Mouse (Mus musculus): ENCODE measurements around the gene Ankub1. TPM values are rescaled to one million over a fixed set of nuclear protein-coding genes. Genes with fewer than 3 reads are reported as not detected.

Gene Ankub1
- polyA plus RNA-seq, 1 experiment from 2014 or later, result 0.05 TPM

DNA sequence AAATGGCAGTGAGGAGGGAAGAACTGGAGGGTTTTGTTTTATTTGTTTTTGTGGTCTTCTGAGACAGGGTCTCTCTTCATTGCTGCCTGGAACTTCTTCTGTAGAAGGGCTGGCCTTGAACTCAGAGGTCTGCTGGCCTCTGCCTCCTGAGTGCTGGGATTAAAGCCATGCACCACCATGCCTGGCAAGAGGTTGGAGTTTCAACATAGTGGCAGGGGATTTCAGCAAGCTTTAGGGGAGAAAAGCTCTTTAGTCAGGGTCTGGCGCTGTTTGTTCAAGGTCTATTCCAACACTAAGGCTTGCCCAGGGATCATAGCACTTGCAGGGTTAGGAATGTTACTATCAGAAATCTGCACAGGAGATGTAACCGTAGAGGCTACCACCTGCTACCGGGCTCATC lies 39.0 kb downstream of the Ankub1 start:
- WGBS, result 88% methylated on average over 3 of the region's 3 CpGs

DNA sequence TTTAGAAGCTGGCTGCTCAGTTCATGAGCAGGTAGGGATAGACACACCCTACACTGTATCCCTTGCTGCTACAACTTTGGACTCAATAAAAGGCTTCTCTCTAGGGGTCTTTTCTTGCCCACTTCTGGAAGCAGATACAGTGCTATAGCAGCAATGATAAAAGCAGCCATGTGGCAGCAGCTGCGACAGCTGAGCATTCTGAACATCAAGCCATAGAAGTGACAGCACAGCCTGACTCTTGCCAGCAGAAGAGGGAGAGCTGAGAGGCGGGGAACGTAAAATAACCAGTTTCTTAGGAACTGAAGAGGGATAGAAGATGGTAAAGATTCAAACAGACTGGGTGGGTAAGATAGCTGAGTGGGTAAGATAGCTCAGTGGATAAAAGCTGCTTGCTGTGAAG lies 40.1 kb downstream of the Ankub1 start:
- Histone ChIP-seq H3K4me2 (ENCODE audit: low read depth, severe bottlenecking) (no peak overlapping the region), H3K4me3 (ENCODE audit: low read depth, low read length) (no peak overlapping the region), H3K27ac (replicated peaks; ENCODE audit: low read depth, low read length) (no peak overlapping the region), H3K4me1 (ENCODE audit: control insufficient read depth, insufficient read depth, low read length) (no peaks in the 10 kb centered on the region), H3K36me3 (ENCODE audit: control insufficient read depth, insufficient read depth, low read length) (no peaks in the 10 kb centered on the region), H3K9ac (ENCODE audit: low read length) (no peak overlapping the region), H3K27me3 (ENCODE audit: control insufficient read depth, insufficient read depth, low read length) (no peaks in the 10 kb centered on the region), H3K9me3 (ENCODE audit: control insufficient read depth, low read length) (no peaks in the 10 kb centered on the region)
- no peak for ATAC-seq (ENCODE audit: insufficient number of reproducible peaks, low FRiP score, low TSS enrichment, low read depth)
- no peak for DNase-seq (ENCODE audit: low spot score)
- WGBS, result 82% methylated on average over 3 of the region's 3 CpGs

More for the DNA sequence above, 39.0 kb downstream of the Ankub1 start:
- no peak overlapping the region for H3K4me3 ChIP-seq (ENCODE audit: low read depth, low read length)
- no peak overlapping the region for H3K4me2 ChIP-seq (ENCODE audit: low read depth, severe bottlenecking)
- no peaks in the 10 kb centered on the region for H3K27me3 ChIP-seq (ENCODE audit: control insufficient read depth, insufficient read depth, low read length)
- H3K9ac ChIP-seq (ENCODE audit: low read length), result no peak overlapping the region
- H3K27ac ChIP-seq (replicated peaks; ENCODE audit: low read depth, low read length), result no peak overlapping the region
- no peaks in the 10 kb centered on the region for H3K4me1 ChIP-seq (ENCODE audit: control insufficient read depth, insufficient read depth, low read length)
- DNase-seq (ENCODE audit: low spot score) (no peak), ATAC-seq (ENCODE audit: insufficient number of reproducible peaks, low FRiP score, low TSS enrichment, low read depth) (no peak)
- no peaks in the 10 kb centered on the region for H3K36me3 ChIP-seq (ENCODE audit: control insufficient read depth, insufficient read depth, low read length)
- H3K9me3 ChIP-seq (ENCODE audit: control insufficient read depth, low read length), result no peaks in the 10 kb centered on the region

- WGBS, result 84% methylated on average over 3 of the region's 3 CpGs
- Histone ChIP-seq H3K27ac (replicated peaks; ENCODE audit: low read depth, low read length) (no peak overlapping the region), H3K36me3 (ENCODE audit: control insufficient read depth, insufficient read depth, low read length) (no peaks in the 10 kb centered on the region), H3K4me2 (ENCODE audit: low read depth, severe bottlenecking) (peak overlapping the region; percentile 42), H3K9me3 (ENCODE audit: control insufficient read depth, low read length) (no peaks in the 10 kb centered on the region), H3K9ac (ENCODE audit: low read length) (peak overlapping the region; percentile 89), H3K27me3 (ENCODE audit: control insufficient read depth, insufficient read depth, low read length) (no peaks in the 10 kb centered on the region), H3K4me1 (ENCODE audit: control insufficient read depth, insufficient read depth, low read length) (no peaks in the 10 kb centered on the region), H3K4me3 (ENCODE audit: low read depth, low read length) (peak overlapping the region; percentile 84)
- no peak for ATAC-seq (ENCODE audit: insufficient number of reproducible peaks, low FRiP score, low TSS enrichment, low read depth)
- no peak for DNase-seq (ENCODE audit: low spot score)
These were observed 40.7 kb downstream of the Ankub1 start for GRCm38 (mm10) chr3:57651865-57652259.

DNA sequence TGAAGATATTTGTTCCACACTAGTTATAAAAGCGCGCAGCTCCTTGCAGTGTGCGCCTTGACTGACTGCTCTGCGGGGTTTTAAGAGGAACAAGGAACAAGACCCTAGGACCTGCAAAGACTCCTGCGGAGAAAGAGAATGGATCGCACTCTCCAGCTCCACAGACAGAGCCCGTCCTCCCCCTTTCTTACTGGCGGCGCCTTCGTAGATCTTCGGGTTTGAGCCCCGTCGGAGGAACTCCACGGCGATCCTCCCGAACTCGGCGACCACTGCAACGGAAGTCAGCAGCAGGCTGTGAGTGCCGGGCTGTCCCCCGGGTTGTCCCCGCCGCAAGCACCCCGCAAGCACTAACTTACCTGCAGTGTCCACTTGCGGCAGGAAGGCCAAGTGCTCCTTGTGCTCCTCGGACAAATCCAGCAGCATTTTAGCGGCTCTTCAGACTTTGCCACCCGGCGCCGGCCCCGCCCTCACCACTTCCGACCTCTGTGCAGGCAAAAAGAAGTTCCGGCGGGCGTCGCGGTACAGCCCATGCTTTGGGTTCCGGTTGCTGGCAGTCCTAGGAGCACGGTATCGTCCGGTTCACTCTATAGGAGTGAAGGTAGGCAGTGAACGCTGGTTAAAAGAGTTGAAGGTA lies 41.3 kb downstream of the Ankub1 start, which contains the start of gene Commd2:
Commd2 (minus strand) TSS at position 485 of the 634 bp plus-strand sequence.
- Histone ChIP-seq H3K27ac (replicated peaks; ENCODE audit: low read depth, low read length) (0 out of 2 replicates have a peak within 1 kb of the TSS, but pooled peaks have one; percentile 51), H3K27me3 (ENCODE audit: control insufficient read depth, insufficient read depth, low read length) (no peaks in the 10 kb centered on the region), H3K4me2 (ENCODE audit: low read depth, severe bottlenecking) (peak within 1 kb of the TSS; percentile 65), H3K9ac (ENCODE audit: low read length) (peak within 1 kb of the TSS; percentile 89), H3K4me1 (ENCODE audit: control insufficient read depth, insufficient read depth, low read length) (no peaks in the 10 kb centered on the region), H3K36me3 (ENCODE audit: control insufficient read depth, insufficient read depth, low read length) (no peaks in the 10 kb centered on the region), H3K9me3 (ENCODE audit: control insufficient read depth, low read length) (no peaks in the 10 kb centered on the region), H3K4me3 (ENCODE audit: low read depth, low read length) (peak within 1 kb of the TSS; percentile 84)
- WGBS, result under 1% methylated on average over 42 of the region's 42 CpGs
- DNase-seq (ENCODE audit: low spot score), result peak; percentile 96
- ATAC-seq (ENCODE audit: insufficient number of reproducible peaks, low FRiP score, low TSS enrichment, low read depth), result peak; percentile 95

DNA sequence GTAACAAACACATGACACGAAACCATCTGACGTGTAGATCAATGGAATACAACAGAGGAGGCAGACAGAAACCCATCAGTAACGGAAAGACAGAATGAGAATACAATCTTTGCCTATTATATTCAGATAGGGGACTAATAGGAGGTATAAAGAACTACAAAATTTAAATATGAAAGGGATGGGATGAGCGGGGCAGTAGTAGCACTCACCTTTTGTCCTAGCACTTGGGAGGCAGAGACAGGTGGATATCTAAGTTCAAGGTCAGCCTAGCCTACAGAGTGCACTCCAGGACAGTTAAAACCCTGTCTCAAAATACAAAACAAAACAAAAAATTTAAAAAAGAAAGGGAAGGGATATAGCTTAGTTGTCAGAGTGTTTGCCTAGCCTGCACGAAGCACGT lies 49.4 kb downstream of the Ankub1 start:
- Histone ChIP-seq H3K4me1 (ENCODE audit: control insufficient read depth, insufficient read depth, low read length) (no peaks in the 10 kb centered on the region), H3K9me3 (ENCODE audit: control insufficient read depth, low read length) (no peaks in the 10 kb centered on the region), H3K36me3 (ENCODE audit: control insufficient read depth, insufficient read depth, low read length) (peaks cover 2% of the 10 kb centered on the region; the same call in 1 of the 2 replicates), H3K4me2 (ENCODE audit: low read depth, severe bottlenecking) (no peak overlapping the region), H3K27me3 (ENCODE audit: control insufficient read depth, insufficient read depth, low read length) (no peaks in the 10 kb centered on the region), H3K4me3 (ENCODE audit: low read depth, low read length) (no peak overlapping the region), H3K27ac (replicated peaks; ENCODE audit: low read depth, low read length) (no peak overlapping the region), H3K9ac (ENCODE audit: low read length) (no peak overlapping the region)
- ATAC-seq (ENCODE audit: insufficient number of reproducible peaks, low FRiP score, low TSS enrichment, low read depth), result no peak
- 93% methylated on average over 6 of the region's 6 CpGs for WGBS
- no peak for DNase-seq (ENCODE audit: low spot score)

DNA sequence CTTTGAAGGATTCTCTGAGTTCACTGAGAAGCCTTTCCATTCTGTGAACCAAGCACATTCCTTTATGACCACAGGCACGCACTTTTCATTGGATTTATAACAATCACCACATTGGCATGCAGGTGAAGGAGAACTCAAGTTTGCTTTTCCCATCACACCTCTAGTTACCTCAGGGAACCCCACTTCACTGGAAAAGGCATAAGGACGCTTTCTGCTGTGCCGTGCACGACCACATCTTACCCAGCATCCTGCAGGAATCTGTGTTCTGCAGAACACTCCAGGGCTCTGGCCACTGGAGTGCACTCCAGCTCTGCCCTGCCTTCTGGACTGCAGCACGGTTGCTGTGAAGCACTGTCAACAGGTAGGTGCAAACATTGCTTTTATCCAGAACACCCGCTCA lies 55.0 kb downstream of the Ankub1 start:
- Histone ChIP-seq H3K4me1 (ENCODE audit: control insufficient read depth, insufficient read depth, low read length) (no peaks in the 10 kb centered on the region), H3K4me3 (ENCODE audit: low read depth, low read length) (no peak overlapping the region), H3K4me2 (ENCODE audit: low read depth, severe bottlenecking) (no peak overlapping the region), H3K27ac (replicated peaks; ENCODE audit: low read depth, low read length) (no peak overlapping the region), H3K9ac (ENCODE audit: low read length) (no peak overlapping the region), H3K27me3 (ENCODE audit: control insufficient read depth, insufficient read depth, low read length) (no peaks in the 10 kb centered on the region), H3K9me3 (ENCODE audit: control insufficient read depth, low read length) (no peaks in the 10 kb centered on the region), H3K36me3 (ENCODE audit: control insufficient read depth, insufficient read depth, low read length) (no peaks in the 10 kb centered on the region)
- WGBS, result 72% methylated on average over 6 of the region's 6 CpGs
- no peak for ATAC-seq (ENCODE audit: insufficient number of reproducible peaks, low FRiP score, low TSS enrichment, low read depth)
- no peak for DNase-seq (ENCODE audit: low spot score)

DNA sequence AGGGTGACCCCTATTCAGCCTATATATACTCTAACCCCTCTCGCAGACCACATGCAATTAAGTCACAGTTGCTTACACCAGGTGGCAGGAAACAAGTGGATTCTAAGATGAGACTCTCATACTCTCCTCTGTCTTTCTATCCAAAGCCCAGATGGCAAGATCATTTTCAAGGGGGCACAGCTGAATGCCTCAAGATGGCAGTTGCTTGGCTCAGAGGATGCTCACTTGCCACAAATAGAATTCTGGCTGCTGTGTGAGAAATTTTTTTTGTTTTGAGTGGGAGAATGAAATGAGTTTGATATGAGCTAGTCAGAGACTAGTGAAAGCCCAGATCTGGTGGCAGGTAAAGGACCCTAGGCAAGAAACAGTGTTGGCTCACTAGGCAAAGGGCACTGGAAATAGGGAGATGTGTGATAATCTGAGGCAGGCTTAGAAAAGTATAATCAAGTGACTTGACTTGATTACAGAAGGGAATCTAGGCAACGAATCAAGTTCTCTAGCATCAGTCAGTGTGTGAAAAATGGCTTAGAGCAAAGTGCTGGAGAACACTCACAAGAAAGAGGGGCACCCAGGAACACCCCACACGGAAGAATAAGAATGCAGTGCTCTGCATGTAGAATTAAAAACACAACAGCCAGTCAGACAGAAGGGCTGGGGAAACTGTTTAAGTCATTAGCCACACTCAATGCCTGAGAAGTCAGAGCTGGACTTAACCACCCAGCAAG lies 57.7 kb downstream of the Ankub1 start:
- H3K36me3 ChIP-seq (ENCODE audit: control insufficient read depth, insufficient read depth, low read length), result no peaks in the 10 kb centered on the region
- H3K27me3 ChIP-seq (ENCODE audit: control insufficient read depth, insufficient read depth, low read length), result no peaks in the 10 kb centered on the region
- H3K27ac ChIP-seq (replicated peaks; ENCODE audit: low read depth, low read length), result no peak overlapping the region
- ATAC-seq (ENCODE audit: insufficient number of reproducible peaks, low FRiP score, low TSS enrichment, low read depth) (no peak), DNase-seq (ENCODE audit: low spot score) (no peak)
- no peak overlapping the region for H3K4me3 ChIP-seq (ENCODE audit: low read depth, low read length)
- no peaks in the 10 kb centered on the region for H3K9me3 ChIP-seq (ENCODE audit: control insufficient read depth, low read length)
- H3K9ac ChIP-seq (ENCODE audit: low read length), result no peak overlapping the region
- 72% methylated on average over 3 of the region's 3 CpGs for WGBS
- no peaks in the 10 kb centered on the region for H3K4me1 ChIP-seq (ENCODE audit: control insufficient read depth, insufficient read depth, low read length)
- H3K4me2 ChIP-seq (ENCODE audit: low read depth, severe bottlenecking), result no peak overlapping the region

- Histone ChIP-seq H3K27me3 (ENCODE audit: control insufficient read depth, insufficient read depth, low read length) (no peaks in the 10 kb centered on the region), H3K4me2 (ENCODE audit: low read depth, severe bottlenecking) (no peak overlapping the region), H3K9ac (ENCODE audit: low read length) (no peak overlapping the region), H3K36me3 (ENCODE audit: control insufficient read depth, insufficient read depth, low read length) (no peaks in the 10 kb centered on the region), H3K27ac (replicated peaks; ENCODE audit: low read depth, low read length) (no peak overlapping the region), H3K9me3 (ENCODE audit: control insufficient read depth, low read length) (no peaks in the 10 kb centered on the region), H3K4me3 (ENCODE audit: low read depth, low read length) (no peak overlapping the region), H3K4me1 (ENCODE audit: control insufficient read depth, insufficient read depth, low read length) (no peaks in the 10 kb centered on the region)
- WGBS, result 83% methylated on average over 11 of the region's 11 CpGs
- ATAC-seq (ENCODE audit: insufficient number of reproducible peaks, low FRiP score, low TSS enrichment, low read depth) (no peak), DNase-seq (ENCODE audit: low spot score) (no peak)
These were observed 65.6 kb downstream of the Ankub1 start for GRCm38 (mm10) chr3:57626954-57627513.
